Mouse (Mus musculus) liver, embryonic 14.5 days (tissue): ENCODE data around the gene Spta1. TPM values are rescaled to one million over a fixed set of nuclear protein-coding genes. Genes with fewer than 3 reads are reported as not detected.

ENCODE experiments used
- ATAC-seq: fragments of 200-750 bp; cut with Nextera tagmentation; 2 replicates; pipeline ENCODE4 v1.8.0; 2017; ENCODE audit warnings: moderate number of reproducible peaks, mild to moderate bottlenecking, moderate library complexity; ENCODE audit not compliant: insufficient read depth
- DNase-seq, 3 experiments: peaks; one replicate each; pipeline ENCODE4 v3.0.0-alpha.2; 2012 to 2013; ENCODE audit warnings: low read depth in 3 of 3, low spot score in 3 of 3
- H3K27ac ChIP-seq: fragments of 300-500 bp; sonication (generic); 2 replicates; pipeline ENCODE4 v1.5.1; 2014; ENCODE audit warnings: moderate library complexity, mild to moderate bottlenecking, control low read depth, inconsistent platforms
- H3K27me3 ChIP-seq: fragments of 300-500 bp; sonication (generic); 2 replicates; pipeline ENCODE4 v1.6.1; 2014; ENCODE audit warnings: mild to moderate bottlenecking, low read length, moderate library complexity; ENCODE audit not compliant: control insufficient read depth, insufficient read depth
- H3K36me3 ChIP-seq: fragments of 300-500 bp; sonication (generic); replicated peaks from 2 replicates; pipeline ENCODE4 v1.6.1; 2014; ENCODE audit warnings: low read depth; ENCODE audit not compliant: control insufficient read depth, insufficient read depth
- H3K4me1 ChIP-seq, 2 experiments: fragments of 200-500 bp in 1 of 2; fragments of 300-500 bp in 1 of 2; sonication (generic) in 1 of 2; replicated peaks; 2 replicates each; pipeline ENCODE4 v1.6.1; 2012 to 2014; ENCODE audit warnings: antibody characterized with exemption in 1 of 2, inconsistent platforms in 1 of 2, low read length in 1 of 2; ENCODE audit not compliant: control insufficient read depth in 2 of 2, insufficient read depth in 2 of 2
- H3K4me2 ChIP-seq: fragments of 300-500 bp; sonication (generic); 2 replicates; pipeline ENCODE4 v1.6.1; 2014; ENCODE audit warnings: low read depth, mild to moderate bottlenecking, control low read depth, moderate library complexity
- H3K4me3 ChIP-seq, 2 experiments: fragments of 200-500 bp in 1 of 2; fragments of 300-500 bp in 1 of 2; sonication (generic) in 1 of 2; 2 replicates each; pipeline ENCODE4 v1.5.1; 2012 to 2014; ENCODE audit warnings: low read depth in 2 of 2, low read length in 2 of 2, mild to moderate bottlenecking in 2 of 2, control low read depth in 1 of 2, inconsistent platforms in 1 of 2, moderate library complexity in 1 of 2; ENCODE audit not compliant: insufficient read depth in 1 of 2
- H3K9ac ChIP-seq: fragments of 300-500 bp; sonication (generic); replicated peaks from 2 replicates; pipeline ENCODE4 v1.6.1; 2014; ENCODE audit warnings: mild to moderate bottlenecking, control low read depth, moderate library complexity
- H3K9me3 ChIP-seq: fragments of 300-500 bp; sonication (generic); 2 replicates; pipeline ENCODE4 v1.6.1; 2016; ENCODE audit warnings: low read length, mixed read lengths; ENCODE audit not compliant: control insufficient read depth
- CTCF ChIP-seq: IDR thresholded peaks from 2 replicates; pipeline ENCODE4 v1.5.1; 2016; ENCODE audit warnings: antibody characterized with exemption, low read depth, control low read depth
- EP300 ChIP-seq: IDR thresholded peaks from 2 replicates; pipeline ENCODE4 v1.6.1; 2016; ENCODE audit warnings: antibody characterized with exemption, low read depth
- WGBS: fragments of 180-500 bp; shearing (Covaris S2); extraction: QIAGEN DNeasy Blood & Tissue Kit; methylation state at CpG from one replicate; pipeline ENCODE4 v1.1.7; 2014; ENCODE audit not compliant: insufficient replicate concordance; 5-methylcytosine and 5-hydroxymethylcytosine counted together
- polyA plus RNA-seq, 2 experiments: library from polyadenylated mRNA; depleted of rRNA in 1 of 2; stranded (reverse) in 1 of 2; unstranded in 1 of 2; fragments of >200 nt; fragmentation: Nextera tagmentation in 1 of 2; extraction: Ambion mirVana in 1 of 2; gene quantifications; 2 replicates each; pipeline versions ENCODE4 v1.2.1 to v1.2.3; 2012 to 2014

Spta1 gene
- polyA plus RNA-seq, 2 experiments, result 38.7 to 45.0 TPM

GRCm38 (mm10) chr1:174247170-174247569 is 74.6 kb downstream of the Spta1 start:
- TF ChIP-seq CTCF (no peak), EP300 (no peak)
- no peaks in the 10 kb centered on the region for H3K9me3 ChIP-seq
- no peak overlapping the region for H3K9ac ChIP-seq
- no peak overlapping the region for H3K4me3 ChIP-seq
- H3K27me3 ChIP-seq, result no peaks in the 10 kb centered on the region
- H3K27ac ChIP-seq, result no peak overlapping the region
- H3K4me2 ChIP-seq, result no peak overlapping the region
- H3K4me1 ChIP-seq, result no peaks in the 10 kb centered on the region
- ATAC-seq, result no peak
- 90% methylated on average over 6 of the region's 6 CpGs for WGBS
- peaks cover 71% of the 10 kb centered on the region for H3K36me3 ChIP-seq
- no peak for DNase-seq

GRCm38 (mm10) chr1:174250376-174250775 is 77.8 kb downstream of the Spta1 start:
- no peak overlapping the region for H3K4me2 ChIP-seq
- H3K4me1 ChIP-seq, result no peaks in the 10 kb centered on the region
- H3K36me3 ChIP-seq, result peaks cover 42% of the 10 kb centered on the region
- H3K9ac ChIP-seq, result no peak overlapping the region
- ATAC-seq, result peak; percentile 29
- TF ChIP-seq CTCF, result no peak
- TF ChIP-seq EP300, result no peak
- no peaks in the 10 kb centered on the region for H3K9me3 ChIP-seq
- no peaks in the 10 kb centered on the region for H3K27me3 ChIP-seq
- 84% methylated on average over 2 of the region's 2 CpGs for WGBS
- no peak overlapping the region for H3K4me3 ChIP-seq
- H3K27ac ChIP-seq, result no peak overlapping the region
- no peak for DNase-seq

DNA sequence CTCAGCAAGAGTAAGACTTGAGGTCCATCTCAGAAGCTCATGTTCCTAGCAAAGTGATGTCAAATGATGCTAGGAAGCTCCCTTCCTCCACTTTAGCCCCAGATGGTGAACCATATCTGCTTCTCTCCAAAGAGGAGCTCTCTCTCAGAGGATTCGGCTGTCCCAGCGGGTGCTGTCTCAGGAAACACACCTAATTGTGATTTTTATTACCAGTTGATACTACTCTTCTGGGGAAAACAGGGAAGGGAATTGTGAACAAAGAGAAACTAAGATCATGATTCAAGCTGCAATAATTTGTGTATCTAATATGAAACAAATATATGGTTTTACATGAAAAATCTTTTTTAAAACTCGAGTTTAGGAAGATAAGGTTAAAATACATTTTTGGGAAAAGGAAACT is 79.4 kb downstream of the Spta1 start, which contains the start of gene Olfr419:
TSS of gene Olfr419 (minus strand) at position 101 of the 400 bp plus-strand sequence.
- H3K27ac ChIP-seq, result no peak within 1 kb of the TSS
- no peak for TF ChIP-seq CTCF
- no peak for TF ChIP-seq EP300
- DNase-seq (no peak), ATAC-seq (no peak)
- peaks cover 27% of the 10 kb centered on the region for H3K36me3 ChIP-seq
- H3K9ac ChIP-seq, result no peak within 1 kb of the TSS
- H3K4me3 ChIP-seq, result no peak within 1 kb of the TSS
- 71% methylated on average over 3 of the region's 3 CpGs for WGBS
- H3K27me3 ChIP-seq, result no peaks in the 10 kb centered on the region
- H3K4me2 ChIP-seq, result no peak within 1 kb of the TSS
- no peaks in the 10 kb centered on the region for H3K4me1 ChIP-seq
- H3K9me3 ChIP-seq, result no peaks in the 10 kb centered on the region

DNA sequence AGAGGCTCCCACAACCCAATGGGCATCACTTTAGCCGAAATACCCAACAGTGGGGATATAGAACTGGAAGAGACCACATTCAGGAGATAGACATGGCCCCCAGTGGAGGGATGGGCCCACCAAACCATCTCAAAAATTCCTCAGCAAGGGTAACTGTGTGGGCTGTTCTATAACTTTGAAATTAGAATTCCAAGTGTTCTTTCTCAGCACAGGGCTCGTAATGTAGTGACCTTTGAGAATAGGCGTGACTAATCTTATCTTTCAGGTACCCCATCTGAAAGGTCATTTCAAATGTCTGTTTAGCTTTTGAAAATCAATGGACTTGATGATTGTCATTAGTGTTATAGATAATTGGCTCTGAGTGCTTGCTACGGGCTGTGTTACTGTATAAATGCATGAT is 95.2 kb downstream of the Spta1 start:
- Histone ChIP-seq H3K4me3 (no peak overlapping the region), H3K4me2 (no peak overlapping the region), H3K27me3 (no peaks in the 10 kb centered on the region), H3K4me1 (no peaks in the 10 kb centered on the region), H3K36me3 (no peaks in the 10 kb centered on the region), H3K27ac (no peak overlapping the region), H3K9ac (no peak overlapping the region), H3K9me3 (no peaks in the 10 kb centered on the region)
- no peak for TF ChIP-seq CTCF
- no peak for TF ChIP-seq EP300
- ATAC-seq (no peak), DNase-seq (no peak)
- 63% methylated on average over 4 of the region's 4 CpGs for WGBS

GRCm38 (mm10) chr1:174269162-174269561 is 96.6 kb downstream of the Spta1 start:
- H3K4me1 ChIP-seq, result no peaks in the 10 kb centered on the region
- H3K27me3 ChIP-seq, result no peaks in the 10 kb centered on the region
- no peak overlapping the region for H3K27ac ChIP-seq
- H3K9ac ChIP-seq, result no peak overlapping the region
- H3K36me3 ChIP-seq, result no peaks in the 10 kb centered on the region
- no peak overlapping the region for H3K4me3 ChIP-seq
- H3K9me3 ChIP-seq, result no peaks in the 10 kb centered on the region
- ATAC-seq, result no peak
- no peak for DNase-seq
- 26% methylated on average over 4 of the region's 4 CpGs for WGBS
- no peak for TF ChIP-seq EP300
- TF ChIP-seq CTCF, result no peak
- no peak overlapping the region for H3K4me2 ChIP-seq
